Mouse (Mus musculus) limb, embryonic 14.5 days (tissue): Measurements from ENCODE around the gene Podxl2. TPM values are rescaled to one million over a fixed set of nuclear protein-coding genes. Genes with fewer than 3 reads are reported as not detected.

Experiments
- ATAC-seq: fragments of 200-750 bp; cut with Nextera tagmentation; 2 replicates; pipeline ENCODE4 v1.8.0; 2017; ENCODE audit warnings: low read depth, moderate number of reproducible peaks, moderate TSS enrichment; ENCODE audit not compliant: low FRiP score
- DNase-seq: peaks from one replicate; pipeline ENCODE4 v3.0.0-alpha.2; 2015; ENCODE audit warnings: low spot score
- H3K27ac ChIP-seq: fragments of 300-500 bp; sonication (generic); replicated peaks from 2 replicates; pipeline ENCODE4 v1.5.1; 2014; ENCODE audit warnings: low read depth, mild to moderate bottlenecking, low read length, moderate library complexity, mixed read lengths
- H3K27me3 ChIP-seq: fragments of 300-500 bp; sonication (generic); 2 replicates; pipeline ENCODE4 v1.6.1; 2014; ENCODE audit warnings: low read length, mixed read lengths; ENCODE audit not compliant: control insufficient read depth, insufficient read depth
- H3K36me3 ChIP-seq: fragments of 300-500 bp; sonication (generic); 2 replicates; pipeline ENCODE4 v1.6.1; 2014; ENCODE audit warnings: mild to moderate bottlenecking, low read length, moderate library complexity, mixed read lengths; ENCODE audit not compliant: control insufficient read depth, insufficient read depth
- H3K4me1 ChIP-seq: fragments of 300-500 bp; sonication (generic); 2 replicates; pipeline ENCODE4 v1.6.1; 2014; ENCODE audit warnings: antibody characterized with exemption, low read length, mixed read lengths; ENCODE audit not compliant: control insufficient read depth, insufficient read depth
- H3K4me2 ChIP-seq: fragments of 300-500 bp; sonication (generic); replicated peaks from 2 replicates; pipeline ENCODE4 v1.6.1; 2014; ENCODE audit warnings: low read depth, mild to moderate bottlenecking, low read length, moderate library complexity; ENCODE audit not compliant: severe bottlenecking
- H3K4me3 ChIP-seq: fragments of 300-500 bp; sonication (generic); replicated peaks from 2 replicates; pipeline ENCODE4 v1.5.1; 2014; ENCODE audit warnings: low read length
- H3K9ac ChIP-seq: fragments of 300-500 bp; sonication (generic); 2 replicates; pipeline ENCODE4 v1.6.1; 2014; ENCODE audit warnings: mild to moderate bottlenecking, low read depth, low read length, moderate library complexity; ENCODE audit not compliant: severe bottlenecking
- H3K9me3 ChIP-seq: fragments of 300-500 bp; sonication (generic); 2 replicates; pipeline ENCODE4 v1.6.1; 2016; ENCODE audit warnings: low read length; ENCODE audit not compliant: control insufficient read depth
- POLR2A ChIP-seq: fragments of 200-500 bp; IDR thresholded peaks from 2 replicates; pipeline ENCODE4 v1.8.0; 2012; ENCODE audit warnings: inconsistent platforms, mild to moderate bottlenecking, moderate library complexity, borderline replicate concordance; ENCODE audit not compliant: insufficient read depth, insufficient read length; ENCODE audit errors: extremely low read depth
- WGBS: fragments of 180-500 bp; shearing (Covaris S2); extraction: QIAGEN DNeasy Blood & Tissue Kit; methylation state at CpG from one replicate; pipeline ENCODE4 v1.1.7; 2014; 5-methylcytosine and 5-hydroxymethylcytosine counted together
- polyA plus RNA-seq, 2 experiments: library from polyadenylated mRNA; depleted of rRNA in 1 of 2; stranded (reverse) in 1 of 2; unstranded in 1 of 2; fragments of >200 nt; fragmentation: Nextera tagmentation in 1 of 2; extraction: Ambion mirVana in 1 of 2; gene quantifications; 2 replicates each; pipeline versions ENCODE4 v1.2.1 to v1.2.3; 2012 to 2014

The Podxl2 gene
- polyA plus RNA-seq, 2 experiments: 96.2 to 192 TPM

DNA sequence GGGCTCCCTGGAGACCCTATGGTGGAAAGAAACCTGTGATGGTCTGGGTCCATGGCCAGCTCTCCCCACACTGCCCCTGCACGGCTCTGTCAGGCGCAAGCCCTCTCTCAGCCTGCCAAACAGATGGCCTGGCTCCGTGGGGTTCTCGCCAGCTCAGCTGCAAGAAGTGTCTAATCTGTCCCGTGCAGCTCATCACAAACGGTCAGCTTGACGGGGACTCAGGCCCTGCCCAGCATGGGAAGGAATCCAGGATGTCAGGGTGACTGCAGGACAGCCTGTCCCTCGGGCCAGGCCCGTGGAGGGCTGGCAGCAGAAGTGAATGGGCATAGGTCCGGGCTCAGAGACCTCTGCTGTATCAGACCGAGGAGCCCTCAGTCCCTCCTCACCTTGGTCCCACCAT, 52.9 kb downstream of the Podxl2 start:
- Histone ChIP-seq H3K4me2 (no peak overlapping the region), H3K4me3 (no peak overlapping the region), H3K9ac (no peak overlapping the region), H3K9me3 (no peaks in the 10 kb centered on the region), H3K27ac (no peak overlapping the region), H3K4me1 (no peaks in the 10 kb centered on the region), H3K36me3 (no peaks in the 10 kb centered on the region), H3K27me3 (no peaks in the 10 kb centered on the region)
- DNase-seq: no peak
- 77% methylated on average over 9 of the region's 11 CpGs for WGBS
- TF ChIP-seq POLR2A: no peak
- ATAC-seq: no peak

DNA sequence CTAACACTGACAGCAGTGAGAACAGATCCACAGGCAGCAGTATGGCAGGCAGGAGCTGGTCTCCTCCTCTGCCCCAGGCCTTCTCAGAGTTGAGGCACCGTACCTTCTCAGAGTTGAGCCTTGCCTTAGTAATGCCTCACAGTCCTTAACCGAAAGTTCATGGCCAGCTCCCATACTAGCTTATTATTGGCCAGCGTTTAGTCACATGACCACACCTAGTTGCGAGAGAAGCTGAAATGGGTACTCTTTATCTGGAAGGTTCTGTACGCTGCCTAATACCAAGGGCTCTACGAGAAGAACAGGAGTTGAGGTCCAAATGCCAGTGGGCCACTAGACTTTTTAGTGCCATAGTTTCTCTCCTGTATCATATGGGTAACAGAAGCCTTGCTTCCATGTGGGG, 53.5 kb downstream of the Podxl2 start:
- TF ChIP-seq POLR2A: no peak
- no peaks in the 10 kb centered on the region for H3K4me1 ChIP-seq
- ATAC-seq (no peak), DNase-seq (no peak)
- H3K9me3 ChIP-seq: no peaks in the 10 kb centered on the region
- 86% methylated on average over 6 of the region's 6 CpGs for WGBS
- no peak overlapping the region for H3K4me3 ChIP-seq
- no peak overlapping the region for H3K4me2 ChIP-seq
- H3K36me3 ChIP-seq: no peaks in the 10 kb centered on the region
- no peaks in the 10 kb centered on the region for H3K27me3 ChIP-seq
- no peak overlapping the region for H3K27ac ChIP-seq
- no peak overlapping the region for H3K9ac ChIP-seq

DNA sequence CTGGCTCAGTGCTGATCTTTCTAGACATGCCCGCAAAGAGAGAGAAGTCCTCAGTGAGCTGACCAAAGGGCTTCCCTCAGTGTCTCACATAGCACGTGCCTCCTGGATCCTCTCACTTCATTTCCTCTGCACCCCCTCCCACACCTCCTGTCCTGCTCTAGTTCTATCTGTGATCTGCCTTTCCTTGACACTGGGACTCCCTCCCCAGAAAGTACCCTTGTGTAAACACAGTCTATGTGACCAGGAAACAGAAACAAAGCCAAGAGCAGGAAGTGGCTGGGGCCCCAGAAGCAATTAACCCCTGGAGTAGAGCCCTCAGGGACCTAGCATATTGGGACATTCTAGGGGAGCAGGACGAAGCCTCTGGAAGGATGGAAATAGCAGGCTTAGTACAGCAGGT, 54.0 kb downstream of the Podxl2 start:
- no peak for DNase-seq
- no peaks in the 10 kb centered on the region for H3K9me3 ChIP-seq
- no peak for TF ChIP-seq POLR2A
- H3K36me3 ChIP-seq: no peaks in the 10 kb centered on the region
- no peak overlapping the region for H3K27ac ChIP-seq
- 26% methylated on average over 3 of the region's 3 CpGs for WGBS
- no peaks in the 10 kb centered on the region for H3K27me3 ChIP-seq
- H3K9ac ChIP-seq: no peak overlapping the region
- no peaks in the 10 kb centered on the region for H3K4me1 ChIP-seq
- H3K4me2 ChIP-seq: no peak overlapping the region
- ATAC-seq: no peak
- H3K4me3 ChIP-seq: no peak overlapping the region

DNA sequence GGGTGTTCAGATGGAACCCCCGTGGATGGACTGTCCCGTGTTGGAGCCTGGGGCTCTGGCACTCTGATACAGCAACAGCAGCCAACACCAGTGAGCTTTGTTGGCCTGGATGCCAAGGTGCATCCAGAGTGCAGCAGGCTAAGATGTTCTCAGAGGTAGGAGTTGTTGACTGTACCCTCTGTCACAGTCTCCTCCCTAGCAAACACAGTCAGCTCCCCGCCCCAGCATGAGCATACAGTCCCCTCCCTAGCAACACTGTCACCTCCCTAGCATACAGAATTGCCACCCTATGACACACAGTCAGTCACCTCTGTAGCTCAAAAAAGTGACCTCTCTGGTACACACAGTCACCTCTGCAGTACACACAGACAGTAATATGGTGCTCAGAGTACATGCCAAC, 57.9 kb downstream of the Podxl2 start:
- Histone ChIP-seq H3K27ac (no peak overlapping the region), H3K9me3 (no peaks in the 10 kb centered on the region), H3K9ac (no peak overlapping the region), H3K27me3 (no peaks in the 10 kb centered on the region), H3K4me3 (no peak overlapping the region), H3K36me3 (no peaks in the 10 kb centered on the region), H3K4me1 (no peaks in the 10 kb centered on the region; the same call in 1 of the 2 replicates), H3K4me2 (no peak overlapping the region)
- 85% methylated on average over 3 of the region's 3 CpGs for WGBS
- ATAC-seq (no peak), DNase-seq (no peak)
- no peak for TF ChIP-seq POLR2A

DNA sequence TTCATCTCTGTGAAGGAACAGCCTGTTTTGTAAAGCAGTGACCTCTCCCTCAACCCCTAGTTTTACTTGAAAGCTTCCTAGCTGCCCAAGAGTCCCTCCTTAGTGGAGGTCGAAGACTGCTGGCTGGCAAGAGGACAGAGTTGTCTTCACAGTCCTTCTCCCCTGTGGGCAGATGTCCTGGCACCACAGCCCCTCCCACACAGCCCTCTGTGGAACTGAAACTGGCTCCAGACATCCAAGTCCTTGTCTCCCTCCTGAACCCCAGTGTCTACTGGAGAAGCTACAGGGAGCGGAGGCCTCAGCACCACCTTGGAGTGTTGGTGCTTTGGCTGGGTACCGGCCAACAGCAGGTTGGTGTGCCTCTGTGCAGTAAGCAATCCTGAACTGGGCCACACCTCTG, 59.4 kb downstream of the Podxl2 start:
- H3K9ac ChIP-seq: no peak overlapping the region
- H3K27ac ChIP-seq: no peak overlapping the region
- peaks cover 2% of the 10 kb centered on the region for H3K4me1 ChIP-seq
- H3K4me2 ChIP-seq: no peak overlapping the region
- TF ChIP-seq POLR2A: no peak
- H3K27me3 ChIP-seq: no peaks in the 10 kb centered on the region
- H3K36me3 ChIP-seq: no peaks in the 10 kb centered on the region
- no peak for DNase-seq
- no peaks in the 10 kb centered on the region for H3K9me3 ChIP-seq
- no peak for ATAC-seq
- no peak overlapping the region for H3K4me3 ChIP-seq
- 85% methylated on average over 3 of the region's 3 CpGs for WGBS

DNA sequence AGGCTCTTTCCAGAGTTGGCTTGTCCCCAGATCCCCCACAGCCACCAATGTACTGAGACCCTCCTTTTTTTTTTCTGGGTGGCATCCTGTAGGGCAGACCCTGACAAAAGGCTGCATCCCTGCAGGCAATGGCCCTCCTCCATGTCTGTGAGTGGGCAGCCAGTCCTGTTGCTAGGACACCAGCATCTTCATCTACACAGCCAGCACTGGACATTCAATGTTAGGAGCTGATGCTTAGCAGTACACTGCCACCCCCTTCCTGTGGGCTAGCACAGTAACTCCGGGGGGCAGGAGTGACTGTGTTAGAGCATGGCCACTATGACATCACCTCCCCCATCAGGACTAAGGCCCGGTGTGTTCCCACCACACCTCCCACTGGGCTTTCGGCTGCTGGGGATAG, 59.8 kb downstream of the Podxl2 start:
- Histone ChIP-seq H3K36me3 (no peaks in the 10 kb centered on the region), H3K27ac (no peak overlapping the region), H3K4me1 (peaks cover 2% of the 10 kb centered on the region), H3K27me3 (no peaks in the 10 kb centered on the region), H3K9ac (no peak overlapping the region), H3K4me2 (no peak overlapping the region), H3K4me3 (no peak overlapping the region), H3K9me3 (no peaks in the 10 kb centered on the region)
- TF ChIP-seq POLR2A: no peak
- ATAC-seq (no peak), DNase-seq (no peak)
- 85% methylated on average over 3 of the region's 3 CpGs for WGBS
